Mouse (Mus musculus) intestine, postnatal 0 days (tissue): ENCODE measurements at regions not wholly inside any gene's neighbourhood (a gene's known extent, or its start where the extent isn't known, plus 50 kb on each side); places are given as distances from the start of the nearest gene placed in this dataset.
A peak's percentile ranks its signal among the peaks of the same experiment; 100 is the strongest.

Source experiments
- ATAC-seq: fragments of 200-750 bp; cut with Nextera tagmentation; 2 replicates; pipeline ENCODE4 v1.8.0; 2017; ENCODE audit warnings: mild to moderate bottlenecking, moderate TSS enrichment, moderate library complexity
- H3K27ac ChIP-seq: fragments of 300-500 bp; sonication (generic); 2 replicates; pipeline ENCODE4 v1.5.1; 2014; ENCODE audit warnings: mild to moderate bottlenecking, low read depth, low read length, moderate library complexity
- H3K27me3 ChIP-seq: fragments of 300-500 bp; sonication (generic); replicated peaks from 2 replicates; pipeline ENCODE4 v1.6.1; 2014; ENCODE audit warnings: low read length, mixed read lengths; ENCODE audit not compliant: control insufficient read depth, insufficient read depth
- H3K36me3 ChIP-seq: fragments of 300-500 bp; sonication (generic); 2 replicates; pipeline ENCODE4 v1.6.1; 2014; ENCODE audit warnings: mild to moderate bottlenecking, moderate library complexity; ENCODE audit not compliant: control insufficient read depth, insufficient read depth
- H3K4me1 ChIP-seq: fragments of 300-500 bp; sonication (generic); replicated peaks from 2 replicates; pipeline ENCODE4 v1.6.1; 2014; ENCODE audit warnings: antibody characterized with exemption, low read length, mixed read lengths; ENCODE audit not compliant: control insufficient read depth, insufficient read depth
- H3K4me2 ChIP-seq: fragments of 300-500 bp; sonication (generic); replicated peaks from 2 replicates; pipeline ENCODE4 v1.6.1; 2014; ENCODE audit warnings: low read depth, mild to moderate bottlenecking, moderate library complexity
- H3K4me3 ChIP-seq: fragments of 300-500 bp; sonication (generic); 2 replicates; pipeline ENCODE4 v1.5.1; 2014; ENCODE audit warnings: low read depth, low read length
- H3K9ac ChIP-seq: fragments of 300-500 bp; sonication (generic); 2 replicates; pipeline ENCODE4 v1.6.1; 2014; ENCODE audit warnings: mild to moderate bottlenecking, low read depth, low read length
- H3K9me3 ChIP-seq: fragments of 300-500 bp; sonication (generic); 2 replicates; pipeline ENCODE4 v1.6.1; 2016; ENCODE audit warnings: mixed run types; ENCODE audit not compliant: control insufficient read depth
- CTCF ChIP-seq: sonication (generic); IDR thresholded peaks from 2 replicates; pipeline ENCODE4 v1.5.1; 2016; ENCODE audit warnings: low read depth, mild to moderate bottlenecking, control low read depth, antibody characterized with exemption, moderate library complexity
- WGBS: fragments of 180-500 bp; shearing (Covaris S2); extraction: QIAGEN DNeasy Blood & Tissue Kit; methylation state at CpG from one replicate; pipeline ENCODE4 v1.1.7; 2014; 5-methylcytosine and 5-hydroxymethylcytosine counted together

DNA sequence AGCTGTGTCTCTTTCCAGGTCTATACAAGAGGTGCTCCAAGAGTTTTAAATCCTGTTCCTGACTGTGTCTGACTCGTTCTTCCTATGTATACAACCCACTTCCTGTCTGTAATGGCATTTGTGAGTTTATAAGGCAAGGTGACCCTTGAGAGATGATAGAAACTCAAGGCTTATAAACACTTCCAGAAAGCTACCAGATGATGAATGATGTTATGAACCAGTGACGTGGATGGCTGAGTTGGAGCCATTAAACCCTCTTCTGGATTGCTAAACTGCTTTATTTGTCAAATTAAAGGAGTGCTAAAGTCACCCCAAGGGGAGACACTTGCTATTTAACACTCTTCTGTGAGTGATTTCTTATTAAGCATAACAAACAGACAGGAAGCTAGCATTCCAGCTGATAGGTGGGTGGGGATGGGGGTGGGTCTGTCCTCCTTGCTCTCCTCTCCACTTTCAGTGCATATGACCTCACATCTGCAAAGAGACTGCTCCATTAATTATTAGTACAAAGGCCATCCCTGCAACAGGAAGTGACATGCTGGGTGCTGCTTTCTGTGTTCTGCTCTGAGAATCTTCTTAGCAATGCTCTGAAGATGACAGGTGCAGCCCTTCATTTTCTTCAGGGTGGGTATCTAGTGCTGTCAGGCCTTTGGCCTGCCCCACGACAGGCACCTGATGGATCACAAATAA, 58.2 kb upstream of the Kl start:
- H3K9ac ChIP-seq: no peak overlapping the region
- H3K27me3 ChIP-seq: no peaks in the 10 kb centered on the region
- no peaks in the 10 kb centered on the region for H3K36me3 ChIP-seq
- no peaks in the 10 kb centered on the region for H3K9me3 ChIP-seq
- H3K4me2 ChIP-seq: no peak overlapping the region
- no peak overlapping the region for H3K4me3 ChIP-seq
- H3K4me1 ChIP-seq: no peaks in the 10 kb centered on the region
- 32% methylated on average over 3 of the region's 3 CpGs for WGBS
- no peak overlapping the region for H3K27ac ChIP-seq
- TF ChIP-seq CTCF: no peak
- 0 out of 2 replicates have a peak, but pooled peaks have one; percentile 43 for ATAC-seq

DNA sequence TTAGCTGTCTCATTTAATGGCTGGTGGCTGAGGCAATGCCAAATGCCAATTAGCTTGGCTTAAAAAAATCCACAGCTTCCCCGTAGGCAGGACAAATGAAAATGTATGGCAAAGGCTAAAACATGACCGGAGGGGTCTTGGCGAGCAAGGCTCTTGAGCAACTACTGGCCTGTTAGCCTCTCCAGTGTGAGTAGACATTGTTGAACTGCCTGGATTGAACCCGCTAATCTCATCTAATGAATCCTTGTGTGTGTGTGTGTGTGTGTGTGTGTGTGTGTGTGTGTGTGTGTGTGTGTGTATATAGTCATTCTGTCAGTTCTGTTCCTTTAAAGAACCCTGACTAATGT, 57.7 kb upstream of the Kl start:
- H3K4me2 ChIP-seq: no peak overlapping the region
- H3K9me3 ChIP-seq: no peaks in the 10 kb centered on the region
- no peak for TF ChIP-seq CTCF
- WGBS: 76% methylated on average over 4 of the region's 4 CpGs
- no peak overlapping the region for H3K9ac ChIP-seq
- H3K4me3 ChIP-seq: no peak overlapping the region
- H3K27me3 ChIP-seq: no peaks in the 10 kb centered on the region
- no peaks in the 10 kb centered on the region for H3K4me1 ChIP-seq
- no peak overlapping the region for H3K27ac ChIP-seq
- no peaks in the 10 kb centered on the region for H3K36me3 ChIP-seq
- ATAC-seq: no peak

- no peaks in the 10 kb centered on the region for H3K9me3 ChIP-seq
Observed at GRCm38 (mm10) chr5:150901661-150902060, 50.7 kb upstream of the Kl start.

More at GRCm38 (mm10) chr5:150901661-150902060, 50.7 kb upstream of the Kl start:
- Histone ChIP-seq H3K4me2 (no peak overlapping the region), H3K27ac (no peak overlapping the region), H3K36me3 (no peaks in the 10 kb centered on the region), H3K27me3 (no peaks in the 10 kb centered on the region), H3K9ac (no peak overlapping the region), H3K4me1 (no peaks in the 10 kb centered on the region), H3K4me3 (no peak overlapping the region)
- 83% methylated on average over 3 of the region's 3 CpGs for WGBS
- no peak for ATAC-seq
- no peak for TF ChIP-seq CTCF
